Mouse (Mus musculus): ENCODE data around the gene Sdc4. TPM values are rescaled to one million over a fixed set of nuclear protein-coding genes. Genes with fewer than 3 reads are reported as not detected.

The Sdc4 gene
- polyA plus RNA-seq, 1 experiment from 2014 or later = 19.6 TPM

DNA sequence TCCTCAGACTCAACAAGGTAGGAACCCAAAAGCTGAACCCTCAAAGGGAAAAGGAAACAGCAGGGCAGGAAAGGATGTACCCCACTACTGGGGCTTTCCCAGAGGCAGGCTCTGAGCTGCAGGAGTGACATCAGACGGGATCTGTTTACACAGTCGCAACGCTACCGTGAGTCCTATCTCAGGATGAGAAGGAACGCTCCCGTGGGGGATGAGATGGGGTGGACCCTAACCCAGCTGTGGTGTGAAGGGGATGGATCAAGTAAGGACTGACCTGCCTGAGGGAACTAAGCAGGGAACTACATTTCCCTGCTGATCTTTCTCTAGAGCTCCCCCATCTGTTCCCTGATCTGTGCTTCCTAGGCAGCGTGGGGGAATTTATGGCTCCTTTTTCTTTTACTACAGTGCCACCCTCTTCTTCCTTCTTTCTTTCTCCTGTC is 13.2 kb upstream of the Sdc4 start, which contains the start of gene Sys1:
Gene Sys1 (plus strand): TSS at position 101 of the 437 bp plus-strand sequence.
- peak within 1 kb of the TSS; percentile 81 for H3K27ac ChIP-seq
- peaks cover 37% of the 10 kb centered on the region for H3K4me1 ChIP-seq
- H3K9me3 ChIP-seq = no peaks in the 10 kb centered on the region
- DNase-seq (ENCODE audit: extremely low spot score, low spot score) = no peak
- H3K4me3 ChIP-seq = peak within 1 kb of the TSS; percentile 34
- peaks cover 3% of the 10 kb centered on the region; the same call in 1 of the 2 replicates for H3K27me3 ChIP-seq (ENCODE audit: poor library complexity, severe bottlenecking)
- no peaks in the 10 kb centered on the region for H3K36me3 ChIP-seq (replicated peaks)
- WGBS = 3% methylated on average over 7 of the region's 7 CpGs

GRCm38 (mm10) chr2:164456413-164456812 is 12.7 kb upstream of the Sdc4 start:
- Histone ChIP-seq H3K36me3 (replicated peaks) (no peaks in the 10 kb centered on the region), H3K4me1 (peaks cover 35% of the 10 kb centered on the region), H3K9me3 (no peaks in the 10 kb centered on the region), H3K27ac (peak overlapping the region; percentile 81), H3K4me3 (peak overlapping the region; percentile 34; the same call in 1 of the 2 replicates), H3K27me3 (ENCODE audit: poor library complexity, severe bottlenecking) (peaks cover 3% of the 10 kb centered on the region; the same call in 1 of the 2 replicates)
- WGBS = 84% methylated on average over 1 of the region's 1 CpGs
- DNase-seq (ENCODE audit: extremely low spot score, low spot score) = no peak

- peaks cover 3% of the 10 kb centered on the region; the same call in 1 of the 2 replicates for H3K27me3 ChIP-seq (ENCODE audit: poor library complexity, severe bottlenecking)
- H3K9me3 ChIP-seq = no peaks in the 10 kb centered on the region
- H3K36me3 ChIP-seq (replicated peaks) = no peaks in the 10 kb centered on the region
- H3K4me1 ChIP-seq = peaks cover 33% of the 10 kb centered on the region
- no peak overlapping the region for H3K4me3 ChIP-seq
- DNase-seq (ENCODE audit: extremely low spot score, low spot score) = no peak
- H3K27ac ChIP-seq = no peak overlapping the region
- 76% methylated on average over 6 of the region's 6 CpGs for WGBS
Observed at GRCm38 (mm10) chr2:164455421-164456190, 11.9 kb upstream of the Sdc4 start.

DNA sequence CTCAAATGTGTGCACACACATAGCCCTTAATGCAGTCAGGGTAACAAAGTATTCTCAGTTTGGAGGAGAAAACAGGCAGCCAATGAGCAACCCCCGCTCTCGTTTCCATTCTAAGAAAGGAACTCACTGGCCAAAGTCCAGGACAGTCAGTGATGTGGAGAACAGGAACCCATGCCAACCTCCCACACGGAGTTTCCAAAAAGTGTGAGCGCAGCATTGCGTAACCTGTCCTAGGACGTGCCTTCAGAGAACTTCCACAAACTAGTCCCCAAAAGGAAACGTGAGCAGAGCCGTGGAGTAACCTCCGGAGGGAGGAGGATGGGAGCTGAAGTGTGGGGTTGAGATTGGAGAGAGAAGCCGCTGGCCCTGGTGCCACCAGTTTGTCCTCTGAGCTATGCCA is 11.2 kb upstream of the Sdc4 start:
- Histone ChIP-seq H3K9me3 (no peaks in the 10 kb centered on the region), H3K27me3 (ENCODE audit: poor library complexity, severe bottlenecking) (peaks cover 3% of the 10 kb centered on the region; the same call in 1 of the 2 replicates), H3K4me3 (no peak overlapping the region), H3K4me1 (peaks cover 33% of the 10 kb centered on the region), H3K36me3 (replicated peaks) (no peaks in the 10 kb centered on the region), H3K27ac (no peak overlapping the region)
- WGBS = 83% methylated on average over 10 of the region's 10 CpGs
- DNase-seq (ENCODE audit: extremely low spot score, low spot score) = no peak

GRCm38 (mm10) chr2:164453887-164454500 is 10.3 kb upstream of the Sdc4 start:
- no peaks in the 10 kb centered on the region for H3K36me3 ChIP-seq (replicated peaks)
- DNase-seq (ENCODE audit: extremely low spot score, low spot score) = no peak
- H3K9me3 ChIP-seq = no peaks in the 10 kb centered on the region
- peaks cover 3% of the 10 kb centered on the region; the same call in 1 of the 2 replicates for H3K27me3 ChIP-seq (ENCODE audit: poor library complexity, severe bottlenecking)
- H3K4me3 ChIP-seq = no peak overlapping the region
- peaks cover 33% of the 10 kb centered on the region for H3K4me1 ChIP-seq
- 71% methylated on average over 7 of the region's 7 CpGs for WGBS
- no peak overlapping the region for H3K27ac ChIP-seq

- Histone ChIP-seq H3K36me3 (replicated peaks) (no peaks in the 10 kb centered on the region), H3K9me3 (no peaks in the 10 kb centered on the region), H3K4me3 (no peak overlapping the region), H3K27me3 (ENCODE audit: poor library complexity, severe bottlenecking) (peaks cover 3% of the 10 kb centered on the region; the same call in 1 of the 2 replicates), H3K27ac (no peak overlapping the region), H3K4me1 (peaks cover 33% of the 10 kb centered on the region)
- no peak for DNase-seq (ENCODE audit: extremely low spot score, low spot score)
- WGBS = 85% methylated on average over 14 of the region's 14 CpGs
Observed at GRCm38 (mm10) chr2:164453047-164453757, 9.5 kb upstream of the Sdc4 start.

DNA sequence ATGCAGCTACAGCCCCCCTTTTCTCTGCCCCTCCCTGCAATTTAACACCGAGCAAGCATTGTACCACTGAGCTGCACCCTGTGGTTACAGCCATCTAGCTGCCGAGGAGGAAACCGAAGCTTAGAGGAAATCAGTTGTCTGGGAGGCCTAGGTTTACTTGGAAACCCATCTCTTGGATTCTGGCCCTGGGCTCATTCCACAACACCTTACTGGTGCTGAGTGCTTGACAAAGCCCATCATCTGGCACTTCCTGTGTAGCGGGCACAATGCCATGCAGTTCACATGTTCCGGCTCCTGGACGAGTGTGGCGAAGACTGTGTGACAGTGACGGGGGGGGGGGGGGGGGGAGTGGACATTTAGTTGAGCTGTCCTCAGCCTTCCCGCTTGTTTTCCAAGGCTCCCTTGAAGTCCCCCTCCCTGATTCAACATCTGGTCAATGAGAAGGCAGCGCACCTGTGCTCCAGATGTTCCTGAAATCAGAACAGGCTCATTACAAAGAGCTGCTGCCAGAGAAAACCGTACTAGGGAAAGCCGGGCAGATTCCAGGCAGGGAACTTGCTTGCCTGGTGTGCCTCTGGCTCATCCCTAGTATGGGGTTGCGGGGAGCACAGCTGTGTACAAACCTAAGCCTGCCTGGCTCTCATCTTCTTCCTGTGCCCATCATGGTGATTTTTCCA is 8.5 kb upstream of the Sdc4 start:
- 51% methylated on average over 13 of the region's 13 CpGs for WGBS
- no peak overlapping the region for H3K27ac ChIP-seq
- H3K4me3 ChIP-seq = no peak overlapping the region
- H3K4me1 ChIP-seq = peaks cover 24% of the 10 kb centered on the region
- no peak for DNase-seq (ENCODE audit: extremely low spot score, low spot score)
- no peaks in the 10 kb centered on the region for H3K36me3 ChIP-seq (replicated peaks)
- no peaks in the 10 kb centered on the region for H3K9me3 ChIP-seq
- H3K27me3 ChIP-seq (ENCODE audit: poor library complexity, severe bottlenecking) = peaks cover 3% of the 10 kb centered on the region; the same call in 1 of the 2 replicates

DNA sequence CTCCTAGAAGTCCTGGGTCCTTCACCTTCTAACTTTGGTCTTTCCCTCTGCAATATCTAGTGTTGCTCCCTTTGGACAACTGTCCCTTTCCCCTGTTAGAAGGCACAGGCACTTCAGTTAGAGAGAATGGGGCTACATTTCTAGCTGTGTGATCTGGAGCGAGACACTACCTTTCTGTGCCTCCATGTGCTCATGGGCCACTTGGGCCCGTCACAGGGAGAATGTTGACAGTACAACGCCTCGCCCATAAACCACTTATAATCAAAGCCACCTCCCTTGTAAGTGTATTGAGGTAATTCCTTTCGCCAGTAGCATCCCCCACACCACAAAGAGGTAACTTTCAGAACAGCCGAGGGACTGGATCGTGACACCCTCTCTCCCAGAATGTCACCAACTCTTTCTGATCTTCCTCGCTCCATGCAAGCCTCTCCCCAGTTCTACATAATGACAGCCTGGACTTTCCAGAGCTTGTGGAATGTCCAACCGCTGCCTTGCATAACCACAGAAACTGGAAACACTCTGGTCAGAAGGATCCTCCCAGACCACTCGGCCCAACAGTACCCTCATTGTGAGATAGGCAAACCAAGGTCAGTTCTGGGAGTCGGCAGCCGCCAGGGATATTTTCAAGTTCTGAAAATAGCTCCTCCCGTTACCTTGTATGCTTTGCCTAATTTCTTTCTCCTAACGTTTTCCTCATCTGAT is 5.8 kb upstream of the Sdc4 start:
- Histone ChIP-seq H3K4me3 (no peak overlapping the region), H3K27ac (no peak overlapping the region), H3K36me3 (replicated peaks) (no peaks in the 10 kb centered on the region), H3K27me3 (ENCODE audit: poor library complexity, severe bottlenecking) (peaks cover 5% of the 10 kb centered on the region; the same call in 1 of the 2 replicates), H3K9me3 (no peaks in the 10 kb centered on the region), H3K4me1 (peaks cover 9% of the 10 kb centered on the region)
- DNase-seq (ENCODE audit: extremely low spot score, low spot score) = no peak
- WGBS = 91% methylated on average over 14 of the region's 14 CpGs

GRCm38 (mm10) chr2:164448921-164449320 is 5.2 kb upstream of the Sdc4 start:
- 87% methylated on average over 5 of the region's 5 CpGs for WGBS
- DNase-seq (ENCODE audit: extremely low spot score, low spot score) = no peak
- H3K27ac ChIP-seq = no peak overlapping the region

GRCm38 (mm10) chr2:164448140-164448539 is 4.5 kb upstream of the Sdc4 start:
- peaks cover 14% of the 10 kb centered on the region for H3K27me3 ChIP-seq (ENCODE audit: poor library complexity, severe bottlenecking)
- no peak for DNase-seq (ENCODE audit: extremely low spot score, low spot score)
- H3K9me3 ChIP-seq = no peaks in the 10 kb centered on the region
- peaks cover 18% of the 10 kb centered on the region for H3K4me1 ChIP-seq
- H3K36me3 ChIP-seq (replicated peaks) = no peaks in the 10 kb centered on the region
- H3K4me3 ChIP-seq = no peak overlapping the region
- WGBS = 86% methylated on average over 1 of the region's 1 CpGs
- H3K27ac ChIP-seq = no peak overlapping the region

More at GRCm38 (mm10) chr2:164448921-164449320, 5.2 kb upstream of the Sdc4 start:
- H3K9me3 ChIP-seq = no peaks in the 10 kb centered on the region
- H3K4me3 ChIP-seq = no peak overlapping the region
- no peaks in the 10 kb centered on the region for H3K36me3 ChIP-seq (replicated peaks)
- peaks cover 10% of the 10 kb centered on the region for H3K4me1 ChIP-seq
- H3K27me3 ChIP-seq (ENCODE audit: poor library complexity, severe bottlenecking) = peaks cover 7% of the 10 kb centered on the region

DNA sequence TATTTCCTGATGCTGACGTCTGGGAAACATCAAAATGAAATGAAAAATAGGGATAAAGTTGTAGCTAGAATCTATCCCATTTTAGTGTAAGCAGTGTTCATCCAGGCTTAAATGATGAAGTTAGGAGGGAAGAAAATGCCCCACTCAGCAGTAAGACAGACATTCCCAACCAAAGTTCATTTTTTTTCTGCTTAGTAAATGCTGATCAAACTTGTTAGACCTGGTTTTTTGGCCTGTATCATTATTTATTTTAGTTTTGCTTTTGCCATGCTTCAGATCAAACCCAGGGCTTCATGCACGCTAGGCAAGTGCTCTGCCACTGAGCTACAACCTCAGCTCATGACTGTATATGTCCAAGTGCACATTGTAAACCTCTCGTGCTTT is 2.4 kb upstream of the Sdc4 start:
- H3K36me3 ChIP-seq (replicated peaks) = no peaks in the 10 kb centered on the region
- H3K9me3 ChIP-seq = no peaks in the 10 kb centered on the region
- DNase-seq (ENCODE audit: extremely low spot score, low spot score) = no peak
- H3K4me1 ChIP-seq = peaks cover 30% of the 10 kb centered on the region
- H3K27ac ChIP-seq = no peak overlapping the region
- WGBS = 81% methylated on average over 3 of the region's 3 CpGs
- peaks cover 34% of the 10 kb centered on the region for H3K27me3 ChIP-seq (ENCODE audit: poor library complexity, severe bottlenecking)
- H3K4me3 ChIP-seq = no peak overlapping the region
